Mouse (Mus musculus) embryo, embryonic 10.5 days (tissue): ENCODE results near the gene Tceal9.
A peak's percentile ranks its signal among the peaks of the same experiment; 100 is the strongest.
"Not testable (repeated sequence)": the region's sequence is repeated elsewhere in the genome, so short reads cannot be mapped to it uniquely, and the experiment has no call there.

Source experiments
- DNase-seq: peaks from one replicate; pipeline ENCODE4 v3.0.0-alpha.2; 2015; ENCODE audit warnings: low spot score

Tceal9 gene

DNA sequence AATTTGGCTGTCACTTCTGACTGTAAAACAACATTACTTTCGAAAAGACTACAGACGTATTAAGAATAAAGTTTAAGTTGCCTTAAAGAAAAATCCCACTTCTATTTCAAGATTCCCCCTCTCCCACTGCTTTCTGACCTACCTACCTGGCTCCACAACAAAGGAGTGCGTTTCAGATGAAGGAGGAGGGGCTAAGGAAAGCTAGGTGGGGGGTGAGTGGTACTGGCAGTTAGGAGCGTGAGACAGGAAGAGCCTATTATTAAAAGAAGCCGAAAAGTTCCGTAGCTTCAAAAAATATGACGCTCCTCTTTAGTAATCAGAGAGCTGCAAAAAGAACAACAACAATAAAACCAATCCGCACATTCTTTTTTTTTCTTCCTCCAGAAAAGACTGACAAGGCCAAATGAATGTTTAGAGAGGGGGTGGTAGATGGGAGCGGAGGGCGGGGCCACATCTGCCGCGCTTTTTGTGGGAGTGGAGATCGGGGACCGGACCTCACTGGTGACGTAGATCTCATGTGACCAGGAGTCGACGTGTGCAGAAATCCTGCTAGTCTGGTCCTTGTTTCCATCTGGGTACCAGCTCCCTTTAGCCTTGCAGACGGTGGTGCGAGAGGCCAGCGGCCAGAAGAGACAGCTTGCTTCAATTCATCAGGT lies at the start of gene Tceal9:
Gene Tceal9, plus strand, starts transcription at position 506 of the 656 bp plus-strand sequence.
- DNase-seq = peak; percentile 88

DNA sequence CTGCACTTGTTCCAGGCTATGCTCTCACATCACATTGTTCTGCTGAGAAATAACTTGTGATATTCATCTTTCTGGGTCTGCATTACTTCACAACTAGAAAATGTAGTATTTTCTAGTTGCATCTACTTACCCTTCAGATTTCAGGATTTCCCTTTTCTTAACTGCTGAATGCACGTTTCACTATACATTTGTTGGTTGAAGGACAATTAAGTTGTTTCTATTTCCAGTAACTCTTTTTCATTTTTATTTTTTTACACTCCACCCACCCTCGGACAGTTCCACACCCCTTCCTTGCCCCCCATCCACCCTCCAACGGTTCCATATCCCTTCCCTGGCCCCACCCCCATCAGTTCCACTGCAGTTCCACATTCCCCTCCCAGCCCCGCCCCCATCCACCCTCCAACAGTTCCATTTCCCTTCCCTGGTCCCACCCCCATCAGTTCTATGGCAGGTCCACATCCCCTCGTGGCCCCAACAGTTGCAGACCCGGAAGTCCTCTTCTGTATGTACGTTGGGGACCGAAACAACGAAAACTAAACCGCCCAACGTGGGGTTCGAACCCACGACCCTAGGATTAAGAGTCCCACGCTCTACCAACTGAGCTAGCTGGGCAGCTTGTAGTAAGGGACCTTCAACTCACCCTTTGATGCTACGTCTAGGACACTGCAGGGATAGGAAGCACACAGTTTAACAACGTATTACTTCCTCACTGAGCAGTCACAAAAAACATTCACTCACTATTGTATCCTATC lies 49.5 kb upstream of the Tceal9 start:
- DNase-seq = no peak

DNA sequence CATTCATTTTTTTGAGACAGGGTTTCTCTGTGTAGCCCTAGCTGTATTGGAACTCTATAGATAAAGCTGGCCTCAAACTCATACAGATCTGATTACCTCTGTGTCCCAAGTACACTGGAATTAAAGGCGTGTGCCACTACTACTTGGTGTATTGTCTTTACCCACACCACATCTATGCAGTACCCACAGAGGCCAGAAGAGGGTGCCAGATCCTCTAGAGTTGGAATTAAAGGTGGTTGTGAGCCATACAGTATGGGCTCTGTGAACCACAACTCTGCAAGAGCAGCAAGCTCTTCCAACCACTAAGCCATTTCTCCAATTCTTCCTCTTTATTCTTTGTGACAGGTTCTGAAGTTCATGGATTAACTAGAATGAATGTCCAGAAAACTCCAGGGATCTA lies 48.0 kb upstream of the Tceal9 start:
- peak; percentile 58 for DNase-seq

DNA sequence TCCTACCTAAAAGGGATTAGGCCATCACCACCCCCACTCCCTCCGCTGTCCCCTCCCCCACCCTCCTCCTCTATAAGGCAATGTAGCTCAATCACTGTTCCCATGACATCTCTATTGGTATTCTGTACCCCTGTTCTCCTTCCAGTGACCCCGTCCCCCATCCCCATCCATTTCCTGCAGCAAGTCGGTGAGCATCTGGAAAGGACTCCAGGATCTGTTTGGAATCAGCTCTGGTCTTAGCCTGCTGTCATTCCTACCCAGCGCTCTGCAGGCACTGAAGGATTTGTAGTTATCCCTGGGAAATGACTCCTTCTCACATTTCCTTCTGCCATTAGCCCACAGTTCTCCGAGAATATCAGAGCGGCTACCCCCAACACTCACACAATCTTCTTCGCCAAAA lies 41.6 kb upstream of the Tceal9 start:
- DNase-seq = peak; percentile 18

DNA sequence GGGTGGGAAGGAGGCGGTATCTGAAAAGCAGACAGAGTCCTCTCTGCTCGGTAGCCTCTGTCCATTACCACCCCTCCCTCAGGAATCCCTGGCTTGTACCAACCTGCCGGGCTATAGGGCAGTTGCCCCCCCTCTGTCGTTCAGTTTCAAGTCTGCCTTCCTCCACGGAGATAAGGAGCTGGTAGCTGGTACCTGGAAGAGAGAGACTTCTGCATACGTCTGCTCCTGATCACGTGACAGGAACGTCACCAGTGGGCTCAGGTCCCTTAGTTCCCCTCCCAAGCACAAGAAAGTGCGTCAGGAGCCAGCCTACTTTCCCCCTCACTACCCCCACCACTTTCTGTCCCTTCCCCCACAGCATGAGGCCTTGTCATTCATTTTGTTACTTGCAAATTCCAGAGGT lies 41.2 kb upstream of the Tceal9 start, which contains the start of gene Tceal5:
Gene Tceal5, minus strand, starts transcription at position 213 of the 403 bp plus-strand sequence.
- DNase-seq = peak; percentile 55

DNA sequence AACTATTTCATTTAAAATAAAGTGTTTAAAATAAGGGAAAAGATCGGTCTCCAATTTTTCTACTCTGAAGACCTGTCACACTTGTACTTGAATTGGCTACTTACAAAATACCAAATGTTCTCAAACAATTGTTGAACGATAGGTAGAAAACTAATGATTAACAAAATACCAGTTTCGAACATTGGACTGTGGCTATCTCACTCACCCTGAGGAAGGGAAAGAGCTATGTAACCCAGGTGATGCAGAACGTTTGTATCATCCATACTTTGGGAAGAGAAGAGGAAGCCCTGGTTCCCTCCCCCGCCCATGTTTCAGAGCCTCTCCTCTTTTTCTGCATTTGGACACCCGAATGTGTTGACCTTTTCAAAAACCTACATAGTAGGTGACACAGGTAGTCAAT lies 40.5 kb upstream of the Tceal9 start:
- no peak for DNase-seq

DNA sequence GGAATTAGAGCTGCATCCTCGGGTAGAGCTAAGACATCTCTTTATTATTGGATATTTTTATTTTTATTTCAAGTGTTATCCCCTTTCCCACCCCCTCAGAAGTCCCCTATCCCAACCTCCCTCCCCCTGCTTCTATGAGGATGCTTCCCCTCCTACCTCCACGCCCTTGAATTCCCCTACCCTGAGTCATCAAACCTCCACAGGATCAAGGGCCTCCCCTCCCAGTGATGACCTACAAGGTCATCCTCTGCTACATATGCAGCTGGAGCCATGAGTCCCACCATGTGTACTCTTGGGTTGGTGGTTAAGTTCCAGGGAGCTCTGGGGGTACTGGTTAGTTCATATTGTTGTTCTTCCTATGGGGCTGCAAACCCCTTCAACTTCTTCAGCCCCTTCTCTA lies 31.5 kb upstream of the Tceal9 start:
- no peak for DNase-seq

DNA sequence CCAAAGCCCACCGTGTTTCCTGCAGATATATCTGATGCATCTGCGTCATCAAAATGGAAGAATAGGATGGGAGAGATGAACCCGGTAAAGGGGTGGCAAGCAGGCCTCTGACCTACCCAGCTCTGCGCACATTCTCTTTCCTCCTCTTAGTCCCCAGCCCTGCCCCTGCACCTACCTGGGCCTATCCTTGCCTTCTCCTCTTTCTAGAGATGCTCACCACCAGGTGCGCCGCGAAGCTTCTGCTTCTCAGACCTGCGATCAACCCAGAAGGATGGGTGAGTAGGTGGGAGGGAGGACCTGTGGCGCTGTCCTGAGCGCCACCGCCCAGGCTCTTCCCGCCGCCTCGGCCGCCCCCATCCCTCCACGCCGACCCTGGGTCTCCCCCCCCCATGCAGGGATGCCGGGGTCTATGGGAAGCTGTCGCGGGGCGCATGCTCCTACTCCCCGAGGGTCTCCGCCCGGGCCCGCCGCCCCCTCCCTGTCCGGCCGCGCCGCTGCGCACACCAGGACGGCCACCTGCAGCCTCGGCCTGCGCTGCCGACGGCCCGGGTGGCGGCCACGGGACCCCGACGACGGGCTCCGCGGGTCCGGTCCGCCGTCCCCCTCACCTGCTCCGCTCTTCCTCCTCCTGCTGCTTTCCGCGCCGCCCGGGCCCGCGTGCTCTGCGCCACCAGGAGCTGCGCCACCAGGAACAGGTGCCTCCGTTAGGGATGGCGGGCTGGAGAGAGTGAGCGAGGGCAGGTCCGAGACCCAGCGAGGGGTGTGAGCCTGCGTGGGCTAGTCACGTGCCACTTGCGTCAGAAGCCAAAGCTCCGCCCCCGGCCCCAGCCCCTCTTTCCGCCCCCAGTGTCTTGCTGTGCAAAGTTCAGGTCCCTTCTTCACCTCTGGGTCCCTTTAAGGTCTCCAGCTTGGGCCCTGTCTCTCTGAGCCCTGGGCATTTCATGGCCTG lies 29.9 kb upstream of the Tceal9 start, which contains the start of the genes Tceal7 and Bex1:
Gene Tceal7, plus strand, starts transcription at position 51 of the 949 bp plus-strand sequence.
Gene Bex1, minus strand, starts transcription at position 785 of the 949 bp plus-strand sequence.
- not testable (repeated sequence) for DNase-seq

DNA sequence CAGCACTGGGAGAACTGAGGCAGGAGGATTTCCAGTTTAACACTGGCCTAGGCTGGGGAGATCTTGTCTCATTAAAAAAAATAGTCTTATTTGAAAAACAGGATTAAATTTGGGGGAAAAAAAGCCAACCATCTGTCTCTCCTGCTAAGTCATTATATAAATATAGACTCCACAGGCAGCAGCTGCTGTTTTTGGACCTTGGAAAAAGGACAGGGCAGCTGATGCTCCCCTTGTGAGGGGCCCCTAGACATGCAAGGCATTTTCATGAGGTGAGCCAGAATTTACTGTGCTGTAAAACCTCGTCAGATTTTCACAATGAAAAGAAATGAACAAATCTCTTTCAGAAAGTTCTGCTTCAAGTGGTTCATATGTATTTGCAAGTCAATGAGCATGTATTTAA lies 28.6 kb upstream of the Tceal9 start:
- DNase-seq = no peak

DNA sequence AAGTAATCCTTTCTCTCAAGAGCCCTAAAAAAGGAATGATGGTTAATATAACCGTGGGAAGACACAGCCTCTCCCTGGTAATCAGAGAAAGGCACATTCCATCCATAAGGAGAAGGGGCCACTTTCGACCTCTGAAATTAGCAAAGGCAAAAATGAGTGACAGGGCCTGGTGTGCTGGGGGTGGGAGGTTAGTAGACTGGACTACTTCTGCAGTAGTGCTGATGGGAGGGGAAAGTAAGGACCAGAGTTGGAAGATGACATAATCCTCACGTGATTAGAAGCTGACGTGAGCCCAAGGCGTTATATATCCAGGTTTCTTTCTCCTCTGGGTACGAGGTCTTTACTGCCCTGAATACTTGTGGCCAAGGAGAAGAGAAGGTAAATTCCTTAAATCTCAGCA lies 21.2 kb upstream of the Tceal9 start:
- no peak for DNase-seq

DNA sequence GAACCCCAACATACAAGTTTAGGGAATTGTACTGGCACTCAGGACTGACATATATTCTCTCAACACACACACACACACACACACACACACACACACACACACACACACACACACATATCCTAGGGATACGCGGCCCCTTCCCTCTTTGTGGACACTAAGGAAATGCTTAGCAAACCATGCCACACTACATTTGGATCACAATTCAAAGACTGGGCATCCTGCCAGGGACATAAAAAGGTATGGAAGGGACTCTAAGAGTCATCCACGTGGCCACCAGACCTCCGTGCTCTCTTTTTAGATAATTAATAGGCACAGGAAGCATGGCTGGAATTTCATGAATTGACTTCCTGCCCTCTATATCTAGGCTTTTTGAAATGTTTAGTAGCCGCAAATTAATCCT lies 17.1 kb upstream of the Tceal9 start:
- DNase-seq = no peak

DNA sequence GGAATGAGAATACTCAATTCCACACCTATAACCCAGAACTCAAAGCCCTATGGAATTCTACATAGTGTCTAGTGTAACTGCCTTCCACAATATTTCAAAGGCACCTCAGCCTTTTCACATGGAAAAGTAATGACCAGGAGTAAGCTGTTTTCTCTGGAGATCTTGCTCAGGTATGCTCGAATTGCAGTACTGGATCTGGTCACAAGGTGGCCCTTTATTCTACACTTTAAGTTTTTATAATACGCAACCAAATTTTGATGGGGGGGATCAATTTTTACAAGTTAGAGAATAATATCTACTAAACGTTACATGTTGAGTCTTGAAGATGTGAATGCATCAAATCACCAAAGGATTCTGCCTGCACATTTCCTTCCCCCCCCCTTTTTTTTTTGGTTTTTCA lies 6.8 kb upstream of the Tceal9 start:
- DNase-seq = peak; percentile 33

DNA sequence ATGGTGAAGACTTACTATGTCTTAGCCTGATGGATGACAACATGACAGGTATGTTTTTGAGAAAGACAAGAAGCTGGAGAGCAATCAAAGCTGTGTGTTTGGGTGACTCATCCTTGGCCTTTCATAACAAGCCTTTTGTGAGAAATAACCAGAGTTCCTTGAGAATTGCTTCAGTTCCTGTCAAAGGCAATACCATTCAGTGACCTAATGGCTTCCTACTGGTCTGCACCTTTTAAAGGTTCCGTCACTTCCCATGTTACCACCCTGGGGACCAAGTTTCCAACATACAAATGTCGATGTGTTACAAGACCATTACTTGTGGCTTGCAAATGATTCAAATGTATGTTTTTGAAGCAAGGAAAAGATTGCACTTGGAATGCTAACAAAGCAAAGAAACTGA lies 1.7 kb upstream of the Tceal9 start:
- DNase-seq = no peak

DNA sequence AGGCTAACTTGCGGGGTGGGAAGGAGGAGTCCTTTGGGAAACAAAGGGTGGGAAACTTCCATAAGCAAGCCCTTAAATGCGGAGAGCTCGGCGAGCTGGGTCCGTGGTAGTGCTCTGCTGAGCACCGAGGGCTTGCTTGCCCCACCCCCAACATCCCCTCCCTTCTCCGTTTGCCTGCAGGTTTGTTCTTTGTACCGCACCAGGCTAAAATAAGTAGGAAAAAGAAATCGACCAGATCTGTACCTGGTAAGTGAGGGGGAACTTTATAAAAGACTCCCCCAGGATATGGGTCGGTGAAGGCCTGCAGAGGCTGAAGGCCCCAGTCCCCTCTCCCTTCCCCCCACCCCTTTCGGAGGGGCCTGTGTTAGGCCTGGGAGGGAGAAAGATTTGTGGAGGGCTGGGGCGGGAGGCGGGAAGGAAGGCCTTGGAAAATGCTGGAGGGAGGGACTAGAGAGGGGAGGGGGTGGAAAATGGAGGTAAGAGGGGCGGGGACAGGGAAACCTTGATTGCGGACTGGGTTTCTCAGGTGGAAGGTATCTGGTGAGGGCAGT lies 717 bp downstream of the Tceal9 start:
- peak; percentile 54 for DNase-seq

DNA sequence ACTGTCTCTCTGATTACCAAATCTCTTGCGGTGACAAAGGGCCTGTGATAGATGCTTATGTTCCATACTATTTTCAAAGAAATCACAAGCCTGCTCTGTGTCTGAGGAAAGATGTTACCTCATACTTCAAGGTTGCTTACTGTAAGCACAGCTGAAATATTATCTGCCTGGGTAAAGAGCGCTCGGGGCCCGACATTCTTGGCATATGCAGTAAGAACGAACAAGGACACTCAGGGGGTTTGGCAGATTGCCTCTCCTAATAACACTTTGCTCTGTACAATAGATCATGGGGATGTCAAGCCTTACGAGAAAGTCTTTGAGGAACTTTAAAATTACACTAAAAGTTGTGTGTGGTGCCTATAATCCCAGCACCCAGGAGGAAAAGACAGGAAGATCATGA lies 3.9 kb downstream of the Tceal9 start:
- no peak for DNase-seq

DNA sequence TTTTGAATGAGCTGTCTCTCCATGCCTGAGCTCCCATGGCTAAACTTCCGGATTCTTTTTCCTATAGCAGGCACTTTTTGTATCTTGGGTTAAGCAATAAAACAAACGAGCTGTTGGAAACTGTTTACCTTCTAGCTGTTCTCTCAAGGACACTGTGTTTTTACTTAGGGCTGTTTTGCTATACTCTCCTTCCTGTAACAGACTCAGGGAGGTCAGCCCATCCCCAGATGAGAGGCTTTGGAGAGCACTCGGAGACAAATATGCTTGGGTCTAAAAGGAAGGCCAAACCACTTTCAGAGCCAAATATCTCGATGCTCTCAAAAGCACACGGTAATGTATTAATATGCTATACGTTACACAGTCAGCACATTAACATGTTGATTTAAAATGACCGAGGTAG lies 4.8 kb downstream of the Tceal9 start:
- no peak for DNase-seq

DNA sequence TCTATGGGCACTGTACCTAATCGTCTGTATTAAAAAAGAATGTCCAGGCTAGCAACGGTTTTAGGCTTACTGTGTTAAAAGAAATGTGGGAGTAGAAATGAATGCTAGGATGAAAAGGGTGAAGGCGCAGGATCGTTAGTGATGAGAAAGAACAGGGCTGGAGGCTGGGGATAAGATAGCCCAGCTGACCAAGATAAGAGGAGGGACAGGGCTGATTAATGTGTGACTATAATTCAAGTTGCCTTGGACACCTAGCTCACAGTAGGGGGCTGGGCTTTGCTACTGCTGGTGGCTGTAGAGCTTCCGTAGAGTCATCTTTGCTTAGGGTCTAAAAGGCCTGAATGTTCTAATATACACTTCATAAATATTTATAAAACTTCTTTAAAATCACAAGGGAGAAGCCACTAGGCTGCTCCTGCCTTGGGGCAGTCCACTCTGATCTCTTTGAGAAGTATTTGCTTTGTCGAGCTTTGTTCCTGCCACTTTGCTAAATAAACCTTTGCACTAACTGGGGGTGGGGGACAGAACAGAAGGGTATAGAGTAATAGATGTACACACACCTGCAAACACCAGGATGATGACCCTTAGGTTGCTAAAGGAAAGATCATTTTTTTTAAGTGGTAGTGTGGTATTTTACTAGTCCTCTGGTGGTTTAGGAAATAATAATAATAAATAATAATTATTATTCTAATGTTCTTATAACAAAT lies 7.3 kb downstream of the Tceal9 start:
- DNase-seq = no peak

DNA sequence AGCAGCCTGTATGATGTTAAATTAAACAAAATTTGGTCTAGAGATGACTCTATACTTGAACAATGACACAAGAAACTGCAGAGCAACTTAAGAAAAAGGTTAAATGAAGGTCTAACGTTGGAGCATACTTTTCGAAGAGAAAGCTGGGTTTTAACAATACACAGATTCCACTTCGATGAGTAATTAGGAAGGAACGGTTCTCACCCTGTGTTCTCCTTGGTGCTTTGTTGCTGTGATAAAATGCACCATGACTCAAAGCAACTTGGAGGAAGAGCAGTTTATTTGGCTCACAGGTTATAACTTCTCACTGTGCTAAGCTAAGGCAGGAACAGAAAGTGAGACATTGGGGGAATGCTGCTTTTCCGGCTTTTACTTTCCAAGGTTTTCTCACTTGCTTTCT lies 22.8 kb downstream of the Tceal9 start:
- DNase-seq = no peak

DNA sequence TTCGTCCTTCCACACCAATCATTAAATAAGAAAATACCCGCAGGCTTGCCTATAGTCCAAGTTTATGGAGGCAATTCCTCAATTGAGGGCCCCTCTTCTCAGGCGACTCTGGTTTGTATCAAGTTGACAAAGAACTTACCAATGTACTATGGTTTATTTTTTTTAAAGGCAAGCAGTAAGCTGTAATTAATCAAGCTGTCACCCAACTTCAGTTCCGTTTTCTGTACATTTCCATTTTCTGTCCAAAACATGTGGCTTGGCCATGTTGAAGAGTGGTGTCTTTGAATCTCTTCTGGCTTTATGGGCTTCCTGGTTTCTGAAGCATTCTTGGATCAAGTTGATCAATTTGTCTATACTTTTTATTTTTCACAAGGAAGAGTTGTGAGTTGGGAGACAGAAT lies 23.3 kb downstream of the Tceal9 start:
- no peak for DNase-seq

DNA sequence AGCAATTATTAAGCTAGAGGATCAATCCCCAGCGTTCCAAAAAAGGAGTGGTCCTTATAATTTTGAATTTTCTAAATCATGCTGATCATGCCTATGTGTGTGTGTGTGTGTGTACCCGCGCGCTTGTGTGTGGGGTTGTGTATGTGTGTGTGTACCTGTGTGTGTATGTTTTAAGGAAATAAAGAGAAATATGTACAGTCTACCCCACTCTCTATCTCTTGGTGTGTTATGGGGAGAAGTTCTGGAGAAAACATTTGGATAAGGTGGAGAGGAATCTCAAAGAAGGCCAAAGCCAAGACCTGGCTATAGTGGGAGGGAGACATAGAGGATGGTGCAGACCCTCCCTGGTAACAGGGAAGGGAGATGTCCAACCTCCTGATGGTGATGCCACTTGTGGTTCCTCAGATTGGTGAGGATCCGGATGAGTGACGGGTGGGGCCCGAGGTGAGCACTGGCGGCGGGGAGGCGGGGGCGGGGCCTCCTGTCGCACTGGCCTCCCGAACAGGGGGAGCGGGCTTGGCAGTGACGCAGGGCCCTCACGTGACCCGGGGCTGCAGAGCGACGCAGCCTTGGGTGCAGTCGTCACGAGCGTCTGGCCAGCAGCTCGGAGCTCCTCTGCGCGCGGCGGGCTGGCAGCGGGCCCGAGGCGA lies 25.0 kb downstream of the Tceal9 start, which contains the start of gene Bex3:
Gene Bex3, plus strand, starts transcription at position 511 of the 650 bp plus-strand sequence.
- peak; percentile 14 for DNase-seq
